Mouse (Mus musculus) CD4-positive, CD25-positive, alpha-beta regulatory T cell, adult 9 weeks (primary cell): ENCODE results near the gene Xcl1. TPM values are rescaled to one million over a fixed set of nuclear protein-coding genes. Genes with fewer than 3 reads are reported as not detected.

ENCODE experiments used
- polyA plus RNA-seq: library from polyadenylated mRNA; unstranded; fragments of 100-300 nt; shearing (Covaris generic); gene quantifications from one replicate; pipeline ENCODE4 v1.2.1, GENCODE M21; 2017

Gene Xcl1
- 4.8 TPM for polyA plus RNA-seq

GRCm38 (mm10) chr1:164935477-164936044 is at the start of gene Xcl1:
TSS of gene Xcl1 (minus strand) at chr1:164935527.

Other genes with a start within 250 kb of the Xcl1 start
- gene Dpt, start 138.9 kb downstream of the Xcl1 start, polyA plus RNA-seq = 0.37 TPM
- gene Tbx19, start 225.2 kb upstream of the Xcl1 start, polyA plus RNA-seq = not detected